Mouse (Mus musculus) midbrain, embryonic 13.5 days (tissue): ENCODE data around the gene Gm10490. TPM values are rescaled to one million over a fixed set of nuclear protein-coding genes. Genes with fewer than 3 reads are reported as not detected.

Experiments
- ATAC-seq: fragments of 200-750 bp; cut with Nextera tagmentation; 2 replicates; pipeline ENCODE4 v1.8.0; 2017; ENCODE audit warnings: mild to moderate bottlenecking, moderate TSS enrichment, moderate library complexity
- H3K27ac ChIP-seq: fragments of 300-500 bp; sonication (generic); 2 replicates; pipeline ENCODE4 v1.5.1; 2015; ENCODE audit warnings: inconsistent platforms, mild to moderate bottlenecking, moderate library complexity
- H3K27me3 ChIP-seq: fragments of 300-500 bp; sonication (generic); 2 replicates; pipeline ENCODE4 v1.6.1; 2015; ENCODE audit warnings: mild to moderate bottlenecking, inconsistent platforms
- H3K36me3 ChIP-seq: fragments of 300-500 bp; sonication (generic); 2 replicates; pipeline ENCODE4 v1.6.1; 2015; ENCODE audit warnings: mild to moderate bottlenecking, inconsistent platforms
- H3K4me1 ChIP-seq: fragments of 300-500 bp; sonication (generic); replicated peaks from 2 replicates; pipeline ENCODE4 v1.6.1; 2015; ENCODE audit warnings: inconsistent platforms
- H3K4me2 ChIP-seq: fragments of 300-500 bp; sonication (generic); replicated peaks from 2 replicates; pipeline ENCODE4 v1.6.1; 2015; ENCODE audit warnings: moderate library complexity, mild to moderate bottlenecking, inconsistent platforms
- H3K4me3 ChIP-seq: fragments of 300-500 bp; sonication (generic); replicated peaks from 2 replicates; pipeline ENCODE4 v1.5.1; 2015; ENCODE audit warnings: mild to moderate bottlenecking, inconsistent platforms
- H3K9ac ChIP-seq: fragments of 300-500 bp; sonication (generic); replicated peaks from 2 replicates; pipeline ENCODE4 v1.6.1; 2015; ENCODE audit warnings: mild to moderate bottlenecking, inconsistent platforms
- H3K9me3 ChIP-seq: fragments of 300-500 bp; sonication (generic); 2 replicates; pipeline ENCODE4 v1.6.1; 2016; ENCODE audit warnings: mild to moderate bottlenecking, inconsistent platforms
- WGBS: fragments of 180-500 bp; shearing (Covaris S2); methylation state at CpG from one replicate; pipeline ENCODE4 v1.1.7; 2015; 5-methylcytosine and 5-hydroxymethylcytosine counted together
- polyA plus RNA-seq: library from polyadenylated mRNA; unstranded; fragments of >200 nt; fragmentation: Nextera tagmentation; extraction: Ambion mirVana; gene quantifications from 2 replicates; pipeline ENCODE4 v1.2.1, GENCODE M21; 2015

Gm10490 gene
- polyA plus RNA-seq, 1 experiment from 2014 or later: not detected

- no peaks in the 10 kb centered on the region; the same call in 1 of the 2 replicates for H3K9me3 ChIP-seq
- no peak within 1 kb of the TSS for H3K4me2 ChIP-seq
- ATAC-seq: no peak
- H3K27ac ChIP-seq: no peak within 1 kb of the TSS
- WGBS: 29% methylated on average over 19 of the region's 19 CpGs
- H3K36me3 ChIP-seq: peaks cover 44% of the 10 kb centered on the region
- H3K4me1 ChIP-seq: no peaks in the 10 kb centered on the region
- peaks cover 31% of the 10 kb centered on the region for H3K27me3 ChIP-seq
- no peak within 1 kb of the TSS for H3K4me3 ChIP-seq
- H3K9ac ChIP-seq: no peak within 1 kb of the TSS
Measured at GRCm38 (mm10) chrX:7928270-7928790, 19.0 kb downstream of the Gm10490 start, which contains the start of gene Eras. Gene Eras, minus strand, starts transcription at chrX:7928607.

DNA sequence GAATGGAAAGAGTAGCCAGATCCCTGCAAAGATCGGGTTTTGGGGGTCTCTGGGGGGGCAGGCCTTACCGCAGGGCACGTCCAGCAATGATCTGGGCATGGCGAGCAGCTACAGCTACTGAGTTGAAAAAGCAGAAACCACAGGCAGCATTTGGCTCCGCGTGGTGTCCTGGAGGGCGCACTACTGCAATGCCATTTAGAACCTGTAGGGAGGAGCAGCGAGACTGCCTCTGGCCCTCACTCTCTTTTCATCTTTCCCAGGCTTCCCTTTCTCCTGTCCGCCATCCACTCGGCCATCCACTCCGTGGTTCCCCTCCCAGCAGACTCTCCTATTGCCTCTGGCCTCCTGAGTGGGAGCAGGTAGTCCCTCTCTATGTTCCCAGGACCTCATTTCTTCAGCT, 27.5 kb downstream of the Gm10490 start:
- Histone ChIP-seq H3K36me3 (peaks cover 63% of the 10 kb centered on the region), H3K9me3 (no peaks in the 10 kb centered on the region; the same call in 1 of the 2 replicates), H3K27me3 (no peaks in the 10 kb centered on the region), H3K9ac (no peak overlapping the region), H3K4me2 (no peak overlapping the region), H3K27ac (no peak overlapping the region), H3K4me1 (no peaks in the 10 kb centered on the region), H3K4me3 (no peak overlapping the region)
- no peak for ATAC-seq
- 52% methylated on average over 11 of the region's 11 CpGs for WGBS

DNA sequence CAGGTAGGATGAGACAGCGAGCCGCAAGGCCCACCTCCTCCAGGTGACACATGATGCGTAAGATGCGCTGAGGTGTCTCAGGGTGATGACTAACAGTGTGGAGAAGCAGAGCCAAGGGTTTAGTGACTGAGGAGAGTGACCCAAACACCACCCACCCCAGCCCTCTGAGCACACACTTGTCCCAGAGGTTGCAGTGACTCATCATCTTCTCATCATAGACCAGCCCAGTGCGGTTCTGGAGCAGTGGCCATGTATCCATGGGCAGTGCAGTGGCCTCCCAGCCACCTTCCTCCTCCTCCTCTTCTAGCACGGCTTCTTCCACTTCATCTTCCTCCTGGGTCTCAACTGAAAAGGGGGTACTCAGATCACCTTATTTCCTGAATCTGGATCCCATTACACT, 28.3 kb downstream of the Gm10490 start:
- Histone ChIP-seq H3K9ac (no peak overlapping the region), H3K4me3 (no peak overlapping the region), H3K4me2 (no peak overlapping the region), H3K36me3 (peaks cover 63% of the 10 kb centered on the region), H3K4me1 (no peaks in the 10 kb centered on the region), H3K27ac (no peak overlapping the region), H3K9me3 (no peaks in the 10 kb centered on the region), H3K27me3 (no peaks in the 10 kb centered on the region)
- ATAC-seq: no peak
- WGBS: 91% methylated on average over 6 of the region's 6 CpGs

DNA sequence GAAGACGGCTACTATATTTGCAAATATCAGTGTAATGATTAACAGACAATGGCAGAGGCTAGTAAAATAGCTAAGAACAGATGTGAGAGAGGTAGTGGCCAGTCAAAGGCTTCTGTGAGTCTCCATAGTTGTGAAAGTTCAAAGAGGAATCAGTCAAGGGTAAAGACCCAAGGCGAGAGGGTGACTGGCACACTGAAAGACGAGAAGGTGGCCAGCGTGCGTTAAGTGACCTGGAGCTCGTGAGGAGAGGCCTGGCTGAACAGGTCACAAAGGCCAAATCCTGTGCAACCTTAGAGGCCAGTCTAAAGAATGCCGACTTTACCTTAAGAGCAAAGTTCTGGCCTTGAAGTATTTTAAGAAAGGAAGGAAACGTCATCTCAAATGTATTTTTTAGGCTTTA, 36.3 kb downstream of the Gm10490 start:
- Histone ChIP-seq H3K4me2 (no peak overlapping the region), H3K4me3 (no peak overlapping the region), H3K4me1 (0 out of 2 replicates have a peak, but pooled peaks cover 7% of the 10 kb centered on the region), H3K36me3 (peaks cover 17% of the 10 kb centered on the region; the same call in 1 of the 2 replicates), H3K9ac (no peak overlapping the region), H3K27ac (no peak overlapping the region), H3K27me3 (no peaks in the 10 kb centered on the region), H3K9me3 (no peaks in the 10 kb centered on the region)
- WGBS: 67% methylated on average over 8 of the region's 8 CpGs
- no peak for ATAC-seq

DNA sequence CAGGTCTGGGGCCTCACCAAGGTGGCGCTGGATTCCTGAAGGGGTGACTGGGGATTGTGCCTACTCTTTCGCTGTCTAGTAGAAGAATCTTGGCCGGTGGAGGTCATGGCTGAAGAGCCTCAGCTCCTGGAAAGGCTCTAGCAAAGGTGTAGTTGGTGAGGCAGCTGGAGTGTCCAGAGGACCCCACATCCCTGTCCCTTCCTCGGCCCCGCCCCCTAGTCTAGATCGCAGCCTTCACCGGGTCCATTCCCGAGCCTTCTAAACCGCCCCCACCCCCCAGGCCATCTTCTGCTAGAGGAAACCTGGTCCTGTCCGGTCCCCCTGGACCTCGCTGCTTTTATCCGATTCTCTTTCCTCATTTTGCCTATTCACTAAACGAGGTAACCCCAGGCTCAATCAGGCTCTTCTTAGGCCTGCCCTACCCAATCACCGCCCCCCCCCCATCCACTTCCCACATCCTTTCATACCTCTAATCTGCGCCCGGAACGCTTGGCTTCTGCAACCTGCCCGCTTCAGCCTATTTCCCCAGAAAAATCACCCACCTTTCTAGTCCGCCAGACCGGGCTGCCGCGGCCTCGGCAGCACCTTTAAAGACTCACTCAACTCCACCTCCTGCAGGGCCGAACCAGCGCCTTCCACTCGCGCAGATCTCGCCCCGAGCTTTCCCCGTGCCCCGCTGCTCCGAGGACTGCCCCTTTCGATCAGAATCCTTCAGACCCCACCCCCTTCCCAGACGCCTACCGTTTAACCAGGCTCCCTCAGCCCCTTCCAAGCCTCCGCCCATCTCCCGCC, 38.0 kb downstream of the Gm10490 start, which contains the start of gene Hdac6:
Gene Hdac6 (minus strand): TSS at position 782 of the 792 bp plus-strand sequence.
- Histone ChIP-seq H3K9me3 (no peaks in the 10 kb centered on the region), H3K4me1 (0 out of 2 replicates have a peak, but pooled peaks cover 7% of the 10 kb centered on the region), H3K36me3 (peaks cover 6% of the 10 kb centered on the region; the same call in 1 of the 2 replicates), H3K9ac (peak within 1 kb of the TSS; percentile 66), H3K27ac (peak within 1 kb of the TSS; percentile 60), H3K4me2 (peak within 1 kb of the TSS; percentile 62), H3K27me3 (no peaks in the 10 kb centered on the region), H3K4me3 (peak within 1 kb of the TSS; percentile 49)
- WGBS: 22% methylated on average over 36 of the region's 37 CpGs
- ATAC-seq: peak; percentile 99

GRCm38 (mm10) chrX:7947900-7948492, 38.7 kb downstream of the Gm10490 start:
- H3K4me1 ChIP-seq: 0 out of 2 replicates have a peak, but pooled peaks cover 7% of the 10 kb centered on the region
- H3K9me3 ChIP-seq: no peaks in the 10 kb centered on the region
- H3K36me3 ChIP-seq: peaks cover 5% of the 10 kb centered on the region; the same call in 1 of the 2 replicates
- WGBS: 20% methylated on average over 38 of the region's 38 CpGs
- no peak; the same call in 1 of the 2 replicates for ATAC-seq
- H3K4me2 ChIP-seq: peak overlapping the region; percentile 62
- H3K27ac ChIP-seq: peak overlapping the region; percentile 60; the same call in 1 of the 2 replicates
- H3K9ac ChIP-seq: peak overlapping the region; percentile 44
- H3K4me3 ChIP-seq: peak overlapping the region; percentile 49
- H3K27me3 ChIP-seq: no peaks in the 10 kb centered on the region

DNA sequence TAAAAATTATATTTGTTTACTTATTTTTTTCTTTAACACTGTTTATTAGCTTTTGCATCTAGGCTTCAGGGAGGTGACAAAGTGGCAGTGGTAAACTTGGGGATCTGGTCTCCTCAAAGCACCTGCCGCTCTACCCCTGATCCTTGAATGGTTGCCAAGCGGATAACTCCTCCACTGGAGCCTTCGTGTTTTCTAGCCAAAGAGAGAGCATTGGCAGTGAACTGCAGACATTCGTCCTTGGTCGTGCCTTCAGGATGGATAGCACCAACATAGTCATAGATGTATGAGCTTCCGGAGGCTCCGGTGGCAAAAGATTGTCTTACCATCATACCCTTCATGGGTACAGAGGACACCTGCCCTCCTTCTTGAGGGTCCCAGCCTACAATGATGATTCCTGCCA, 40.7 kb downstream of the Gm10490 start:
- 89% methylated on average over 7 of the region's 7 CpGs for WGBS
- H3K36me3 ChIP-seq: no peaks in the 10 kb centered on the region
- ATAC-seq: no peak
- H3K4me1 ChIP-seq: 0 out of 2 replicates have a peak, but pooled peaks cover 7% of the 10 kb centered on the region
- no peaks in the 10 kb centered on the region for H3K9me3 ChIP-seq
- H3K4me3 ChIP-seq: no peak overlapping the region
- H3K4me2 ChIP-seq: no peak overlapping the region
- no peaks in the 10 kb centered on the region for H3K27me3 ChIP-seq
- no peak overlapping the region for H3K27ac ChIP-seq
- H3K9ac ChIP-seq: no peak overlapping the region

DNA sequence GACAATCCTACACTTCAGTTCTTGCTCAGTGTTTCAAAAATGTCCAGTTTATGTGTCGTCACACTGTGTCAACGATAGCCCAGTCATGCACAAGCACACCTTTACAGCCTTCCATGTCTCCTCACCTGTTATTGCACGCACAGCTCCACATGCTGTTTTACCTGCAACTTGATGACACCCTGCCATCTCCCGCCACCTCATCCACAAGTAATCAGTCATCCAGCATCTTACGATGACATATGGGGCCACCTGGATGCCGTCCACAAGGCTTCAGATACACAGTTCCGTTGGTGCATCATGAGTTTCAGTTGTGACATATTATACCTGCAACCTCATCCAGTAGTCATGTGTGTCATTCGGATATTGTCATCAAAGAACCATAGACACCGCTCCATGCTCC, 49.5 kb downstream of the Gm10490 start:
- no peaks in the 10 kb centered on the region for H3K27me3 ChIP-seq
- H3K9me3 ChIP-seq: no peaks in the 10 kb centered on the region
- no peak overlapping the region for H3K4me3 ChIP-seq
- H3K36me3 ChIP-seq: no peaks in the 10 kb centered on the region
- no peak overlapping the region for H3K9ac ChIP-seq
- no peaks in the 10 kb centered on the region for H3K4me1 ChIP-seq
- H3K27ac ChIP-seq: no peak overlapping the region
- no peak overlapping the region for H3K4me2 ChIP-seq
- no peak for ATAC-seq
- 95% methylated on average over 9 of the region's 9 CpGs for WGBS

Other genes starting within 250 kb of the Gm10490 start
- 20.3 and 22.2 TPM in 2 replicates for gene Plp2, start 238.2 kb upstream of the Gm10490 start, polyA plus RNA-seq
- gene Magix, start 228.3 kb upstream of the Gm10490 start, polyA plus RNA-seq: 0.06 and 0.09 TPM in 2 replicates
- gene Gpkow, start 212.4 kb upstream of the Gm10490 start, polyA plus RNA-seq: 45.1 and 45.6 TPM in 2 replicates
- 31.8 and 34.9 TPM in 2 replicates for gene Wdr45, start 195.2 kb upstream of the Gm10490 start, polyA plus RNA-seq
- not detected in 2 replicates for gene Gm45208, start 187.3 kb upstream of the Gm10490 start, polyA plus RNA-seq
- gene Praf2, start 181.1 kb upstream of the Gm10490 start, polyA plus RNA-seq: 110 and 111 TPM in 2 replicates
- 46.0 and 51.0 TPM in 2 replicates for gene Ccdc120, start 158.6 kb upstream of the Gm10490 start, polyA plus RNA-seq
- gene Tfe3, start 147.0 kb upstream of the Gm10490 start, polyA plus RNA-seq: 25.3 and 30.4 TPM in 2 replicates
- gene Gripap1, start 119.8 kb upstream of the Gm10490 start, polyA plus RNA-seq: 76.5 and 81.7 TPM in 2 replicates
- 1.4 and 2.1 TPM in 2 replicates for gene Kcnd1, start 87.3 kb upstream of the Gm10490 start, polyA plus RNA-seq
- 46.4 and 53.2 TPM in 2 replicates for gene Otud5, start 68.2 kb upstream of the Gm10490 start, polyA plus RNA-seq
- gene Pim2, start 31.3 kb upstream of the Gm10490 start, polyA plus RNA-seq: 20.8 and 21.9 TPM in 2 replicates
- gene Slc35a2, start 25.5 kb upstream of the Gm10490 start, polyA plus RNA-seq: 34.6 and 41.5 TPM in 2 replicates
- 216 and 236 TPM in 2 replicates for gene Pqbp1, start 10.3 kb upstream of the Gm10490 start, polyA plus RNA-seq
- gene Timm17b, start 10.2 kb upstream of the Gm10490 start, polyA plus RNA-seq: 171 and 173 TPM in 2 replicates
- not detected in 2 replicates for gene Gm10491, start 1.7 kb upstream of the Gm10490 start, polyA plus RNA-seq
- 164 and 172 TPM in 2 replicates for gene Pcsk1n, start 10.3 kb downstream of the Gm10490 start, polyA plus RNA-seq
- gene Eras, start 19.1 kb downstream of the Gm10490 start, polyA plus RNA-seq: 0.24 TPM in 1 of 2 replicates, not detected in the other
- 76.7 and 78.2 TPM in 2 replicates for gene Hdac6, start 38.3 kb downstream of the Gm10490 start, polyA plus RNA-seq
- 0.24 and 0.31 TPM in 2 replicates for gene Gata1, start 68.5 kb downstream of the Gm10490 start, polyA plus RNA-seq
- 0.26 TPM in 1 of 2 replicates, not detected in the other for gene Glod5, start 109.0 kb downstream of the Gm10490 start, polyA plus RNA-seq
- 49.9 and 50.4 TPM in 2 replicates for gene Suv39h1, start 165.2 kb downstream of the Gm10490 start, polyA plus RNA-seq
- 0.15 TPM in 1 of 2 replicates, not detected in the other for gene Was, start 181.0 kb downstream of the Gm10490 start, polyA plus RNA-seq
- gene Wdr13, start 223.3 kb downstream of the Gm10490 start, polyA plus RNA-seq: 56.8 and 58.0 TPM in 2 replicates
- gene Rbm3, start 236.3 kb downstream of the Gm10490 start, polyA plus RNA-seq: 358 and 422 TPM in 2 replicates